Mouse (Mus musculus): Measurements from ENCODE around the gene Rabgef1. TPM values are rescaled to one million over a fixed set of nuclear protein-coding genes. Genes with fewer than 3 reads are reported as not detected.

The Rabgef1 gene
- total and polyA plus RNA-seq, 3 experiments: 23.4 to 80.4 (median 48.2) TPM

GRCm38 (mm10) chr5:130165213-130165612 is 6.4 kb upstream of the Rabgef1 start:
- peak; percentile 49 for ATAC-seq (ENCODE audit: extremely low read depth, insufficient number of reproducible peaks, low FRiP score, poor library complexity, severe bottlenecking)
- Histone ChIP-seq H3K27me3 (ENCODE audit: insufficient read depth, low read length) (no peaks in the 10 kb centered on the region), H3K4me1 (ENCODE audit: insufficient read depth, low read depth, low read length) (peaks cover 43% of the 10 kb centered on the region), H3K4me3 (ENCODE audit: low read depth, low read length) (no peak overlapping the region), H3K36me3 (replicated peaks) (no peaks in the 10 kb centered on the region), H3K9me3 (replicated peaks) (peaks cover 5% of the 10 kb centered on the region)
- no peak for TF ChIP-seq GATA2 (IDR thresholded peaks at IDR 0.05; ENCODE audit: borderline replicate concordance, low read depth, low read length)
- TF ChIP-seq TAL1 (conservative IDR thresholded peaks at IDR 0.05; ENCODE audit: low read depth, low read length): no peak
- DNase-seq (ENCODE audit: low spot score): no peak

- H3K4me3 ChIP-seq (ENCODE audit: low read depth, low read length): no peak overlapping the region
- peaks cover 3% of the 10 kb centered on the region for H3K36me3 ChIP-seq (replicated peaks)
- ATAC-seq (ENCODE audit: extremely low read depth, insufficient number of reproducible peaks, low FRiP score, poor library complexity, severe bottlenecking) (no peak), DNase-seq (ENCODE audit: low spot score) (no peak)
- no peak for TF ChIP-seq POLR2AphosphoS5 (IDR thresholded peaks at IDR 0.05; ENCODE audit: insufficient replicate concordance, low read depth, low read length)
- no peak for TF ChIP-seq GATA2 (IDR thresholded peaks at IDR 0.05; ENCODE audit: borderline replicate concordance, low read depth, low read length)
- no peak for TF ChIP-seq TAL1 (conservative IDR thresholded peaks at IDR 0.05; ENCODE audit: low read depth, low read length)
- H3K27me3 ChIP-seq (ENCODE audit: insufficient read depth, low read length): no peaks in the 10 kb centered on the region
- H3K4me1 ChIP-seq (ENCODE audit: insufficient read depth, low read depth, low read length): peaks cover 59% of the 10 kb centered on the region
- peaks cover 5% of the 10 kb centered on the region for H3K9me3 ChIP-seq (replicated peaks)
Measured at GRCm38 (mm10) chr5:130169109-130169508, 2.5 kb upstream of the Rabgef1 start.

- H3K27me3 ChIP-seq (ENCODE audit: insufficient read depth, low read length): no peaks in the 10 kb centered on the region
- DNase-seq (ENCODE audit: low spot score) (peak; percentile 80), ATAC-seq (ENCODE audit: extremely low read depth, insufficient number of reproducible peaks, low FRiP score, poor library complexity, severe bottlenecking) (peak; percentile 85)
- H3K9me3 ChIP-seq (replicated peaks): peaks cover 5% of the 10 kb centered on the region
- H3K4me3 ChIP-seq (ENCODE audit: low read depth, low read length): peak overlapping the region; percentile 88
- peaks cover 15% of the 10 kb centered on the region for H3K36me3 ChIP-seq (replicated peaks)
- peaks cover 60% of the 10 kb centered on the region for H3K4me1 ChIP-seq (ENCODE audit: insufficient read depth, low read depth, low read length)
- TF ChIP-seq GATA1 (IDR thresholded peaks at IDR 0.05; ENCODE audit: borderline replicate concordance, low read length): no peak
- TF ChIP-seq TAL1 (conservative IDR thresholded peaks at IDR 0.05; ENCODE audit: low read depth, low read length): peak; percentile 93
- no peak for TF ChIP-seq POLR2AphosphoS5 (IDR thresholded peaks at IDR 0.05; ENCODE audit: insufficient replicate concordance, low read depth, low read length)
- TF ChIP-seq CTCF (IDR thresholded peaks at IDR 0.05; ENCODE audit: low read depth, low read length): no peak
- no peak for TF ChIP-seq GATA2 (IDR thresholded peaks at IDR 0.05; ENCODE audit: borderline replicate concordance, low read depth, low read length)
Measured at GRCm38 (mm10) chr5:130170666-130171422, 754 bp upstream of the Rabgef1 start.

GRCm38 (mm10) chr5:130171956-130172601 is 481 bp downstream of the Rabgef1 start:
- peak overlapping the region; percentile 88 for H3K4me3 ChIP-seq (ENCODE audit: low read depth, low read length)
- TF ChIP-seq POLR2AphosphoS5 (IDR thresholded peaks at IDR 0.05; ENCODE audit: insufficient replicate concordance, low read depth, low read length) (no peak), TAL1 (conservative IDR thresholded peaks at IDR 0.05; ENCODE audit: low read depth, low read length) (no peak), GATA2 (IDR thresholded peaks at IDR 0.05; ENCODE audit: borderline replicate concordance, low read depth, low read length) (no peak), CTCF (IDR thresholded peaks at IDR 0.05; ENCODE audit: low read depth, low read length) (no peak), GATA1 (IDR thresholded peaks at IDR 0.05; ENCODE audit: borderline replicate concordance, low read length) (no peak)
- peaks cover 5% of the 10 kb centered on the region for H3K9me3 ChIP-seq (replicated peaks)
- ATAC-seq (ENCODE audit: extremely low read depth, insufficient number of reproducible peaks, low FRiP score, poor library complexity, severe bottlenecking) (no peak), DNase-seq (ENCODE audit: low spot score) (peak; percentile 60)
- H3K36me3 ChIP-seq (replicated peaks): peaks cover 21% of the 10 kb centered on the region
- H3K27me3 ChIP-seq (ENCODE audit: insufficient read depth, low read length): no peaks in the 10 kb centered on the region
- peaks cover 62% of the 10 kb centered on the region for H3K4me1 ChIP-seq (ENCODE audit: insufficient read depth, low read depth, low read length)

GRCm38 (mm10) chr5:130173012-130173411 is 1.4 kb downstream of the Rabgef1 start:
- peaks cover 4% of the 10 kb centered on the region for H3K9me3 ChIP-seq (replicated peaks)
- TF ChIP-seq TAL1 (conservative IDR thresholded peaks at IDR 0.05; ENCODE audit: low read depth, low read length) (no peak), GATA1 (IDR thresholded peaks at IDR 0.05; ENCODE audit: borderline replicate concordance, low read length) (no peak), CTCF (IDR thresholded peaks at IDR 0.05; ENCODE audit: low read depth, low read length) (no peak), POLR2AphosphoS5 (IDR thresholded peaks at IDR 0.05; ENCODE audit: insufficient replicate concordance, low read depth, low read length) (no peak), GATA2 (IDR thresholded peaks at IDR 0.05; ENCODE audit: borderline replicate concordance, low read depth, low read length) (no peak)
- ATAC-seq (ENCODE audit: extremely low read depth, insufficient number of reproducible peaks, low FRiP score, poor library complexity, severe bottlenecking) (no peak), DNase-seq (ENCODE audit: low spot score) (no peak)
- no peaks in the 10 kb centered on the region for H3K27me3 ChIP-seq (ENCODE audit: insufficient read depth, low read length)
- peak overlapping the region; percentile 88 for H3K4me3 ChIP-seq (ENCODE audit: low read depth, low read length)
- peaks cover 24% of the 10 kb centered on the region for H3K36me3 ChIP-seq (replicated peaks)
- H3K4me1 ChIP-seq (ENCODE audit: insufficient read depth, low read depth, low read length): peaks cover 67% of the 10 kb centered on the region

GRCm38 (mm10) chr5:130177871-130178270 is 6.3 kb downstream of the Rabgef1 start:
- peaks cover 48% of the 10 kb centered on the region for H3K36me3 ChIP-seq (replicated peaks)
- ATAC-seq (ENCODE audit: extremely low read depth, insufficient number of reproducible peaks, low FRiP score, poor library complexity, severe bottlenecking) (no peak), DNase-seq (ENCODE audit: low spot score) (no peak)
- H3K4me1 ChIP-seq (ENCODE audit: insufficient read depth, low read depth, low read length): peaks cover 69% of the 10 kb centered on the region
- no peak for TF ChIP-seq GATA2 (IDR thresholded peaks at IDR 0.05; ENCODE audit: borderline replicate concordance, low read depth, low read length)
- TF ChIP-seq GATA1 (IDR thresholded peaks at IDR 0.05; ENCODE audit: borderline replicate concordance, low read length): no peak
- TF ChIP-seq POLR2AphosphoS5 (IDR thresholded peaks at IDR 0.05; ENCODE audit: insufficient replicate concordance, low read depth, low read length): no peak
- TF ChIP-seq CTCF (IDR thresholded peaks at IDR 0.05; ENCODE audit: low read depth, low read length): no peak
- no peak for TF ChIP-seq TAL1 (conservative IDR thresholded peaks at IDR 0.05; ENCODE audit: low read depth, low read length)
- no peaks in the 10 kb centered on the region for H3K27me3 ChIP-seq (ENCODE audit: insufficient read depth, low read length)
- H3K9me3 ChIP-seq (replicated peaks): no peaks in the 10 kb centered on the region
- no peak overlapping the region for H3K4me3 ChIP-seq (ENCODE audit: low read depth, low read length)

Data from G1E (cell line).